Mouse (Mus musculus): ENCODE measurements around the gene Fabp7.

The Fabp7 gene

GRCm38 (mm10) chr10:57799486-57799885, 14.8 kb downstream of the Fabp7 start:
- DNase-seq (ENCODE audit: low read depth, low spot score): no peak

DNA sequence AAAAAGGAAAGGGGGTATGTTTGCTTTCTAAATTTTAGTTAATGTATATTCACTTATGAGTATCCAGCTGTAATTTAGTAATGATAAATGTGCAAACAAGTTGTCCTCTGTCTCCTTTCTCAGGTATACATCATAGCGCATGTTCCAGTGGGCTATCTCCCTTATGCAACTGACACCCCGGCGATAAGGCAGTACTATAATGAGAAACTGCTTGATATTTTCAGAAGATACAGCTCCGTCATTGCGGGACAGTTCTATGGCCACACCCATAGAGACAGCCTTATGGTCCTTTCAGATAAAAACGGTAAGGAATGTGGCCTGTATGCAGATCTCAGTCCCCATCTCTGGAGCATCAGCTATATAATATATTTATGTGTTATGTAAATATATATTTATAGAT, 23.1 kb downstream of the Fabp7 start:
- DNase-seq (ENCODE audit: low read depth, low spot score): no peak

DNA sequence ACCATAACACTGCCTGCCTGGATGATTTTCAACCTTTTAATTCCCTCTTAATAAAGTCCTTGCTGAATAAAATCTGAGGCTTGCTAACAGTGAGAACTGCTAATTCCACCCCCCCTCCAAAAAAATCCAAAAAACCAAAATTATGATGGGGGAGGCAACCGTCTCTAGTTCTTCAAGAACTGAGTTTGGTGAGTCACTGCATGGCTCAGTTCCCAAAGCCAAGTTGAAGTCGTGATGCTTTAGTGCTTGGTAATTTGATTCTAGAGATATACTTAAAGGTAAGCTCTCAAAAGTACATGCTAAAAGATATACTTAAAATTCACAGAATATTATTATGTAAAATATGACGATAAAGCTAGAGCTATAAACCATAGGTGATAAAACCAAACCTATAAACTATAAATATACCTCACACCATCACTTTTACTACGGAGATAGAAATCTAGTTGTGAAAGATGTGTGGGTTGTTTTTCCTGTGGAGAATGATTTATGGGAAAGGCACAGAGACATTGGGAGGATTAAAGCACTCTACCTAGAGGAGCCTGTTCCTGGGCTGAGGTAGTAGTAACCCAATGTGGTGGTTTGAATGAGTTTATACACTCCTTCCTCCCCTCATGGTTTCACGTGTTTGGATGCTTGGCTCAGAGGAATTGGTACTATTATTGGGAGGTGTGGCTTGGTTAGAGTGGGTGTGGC, 27.6 kb downstream of the Fabp7 start:
- no peak for DNase-seq (ENCODE audit: low read depth, low spot score)

- DNase-seq (ENCODE audit: low read depth, low spot score): peak; percentile 10
Measured at GRCm38 (mm10) chr10:57814295-57814694, 29.6 kb downstream of the Fabp7 start.

GRCm38 (mm10) chr10:57815869-57816268, 31.2 kb downstream of the Fabp7 start:
- no peak for DNase-seq (ENCODE audit: low read depth, low spot score)

- DNase-seq (ENCODE audit: low read depth, low spot score): no peak
Measured at GRCm38 (mm10) chr10:57819209-57819608, 34.5 kb downstream of the Fabp7 start.

DNA sequence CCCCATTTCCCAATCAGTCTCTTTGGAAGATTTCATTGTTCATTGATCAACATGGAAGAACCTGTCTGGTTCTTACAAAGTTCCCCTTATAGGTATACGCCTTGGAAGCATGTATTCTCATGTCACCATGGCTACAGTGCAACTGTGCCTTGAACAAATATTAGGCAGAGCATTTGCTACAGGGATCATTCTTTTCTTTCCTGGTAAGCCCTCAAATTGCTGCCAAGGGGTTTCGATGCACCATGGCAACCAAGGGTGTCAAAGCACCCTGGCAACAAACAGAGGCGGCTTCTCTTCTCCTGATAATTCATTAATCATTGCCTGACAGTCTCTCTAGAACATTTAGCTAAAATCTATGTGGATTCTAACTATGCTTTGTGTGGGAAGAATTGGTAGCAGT, 37.8 kb downstream of the Fabp7 start:
- DNase-seq (ENCODE audit: low read depth, low spot score): peak; percentile 81

GRCm38 (mm10) chr10:57828649-57829048, 44.0 kb downstream of the Fabp7 start:
- peak; percentile 66 for DNase-seq (ENCODE audit: low read depth, low spot score)

- no peak for DNase-seq (ENCODE audit: low read depth, low spot score)
Measured at GRCm38 (mm10) chr10:57829621-57830020, 44.9 kb downstream of the Fabp7 start.

- DNase-seq (ENCODE audit: low read depth, low spot score): no peak
Measured at GRCm38 (mm10) chr10:57835094-57835493, 50.4 kb downstream of the Fabp7 start.

DNA sequence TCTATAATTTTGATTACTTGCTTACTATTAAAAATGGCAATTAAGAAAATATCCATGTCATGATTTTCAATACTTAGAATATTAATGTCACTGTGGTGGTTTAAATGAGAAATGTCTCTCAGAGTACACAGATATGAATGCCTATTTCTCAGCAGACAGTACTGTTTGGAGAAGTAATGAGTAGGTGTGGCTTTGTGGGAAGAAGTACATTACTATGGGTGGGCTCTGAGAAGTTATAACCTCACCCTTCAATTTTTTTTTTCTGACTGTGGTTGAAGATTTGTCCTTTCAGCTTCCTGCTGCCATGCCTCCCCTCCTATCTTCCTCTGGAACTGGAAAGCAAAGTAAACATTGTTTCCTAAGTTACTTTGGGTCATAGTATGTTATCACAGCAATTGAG, 51.3 kb downstream of the Fabp7 start:
- no peak for DNase-seq (ENCODE audit: low read depth, low spot score)

Data from mesoderm, embryonic 11.5 days (tissue).